Mouse (Mus musculus) R1 (cell line): ENCODE measurements around the gene Slc22a4.
A peak's percentile ranks its signal among the peaks of the same experiment; 100 is the strongest.
"Not testable (repeated sequence)": the region's sequence is repeated elsewhere in the genome, so short reads cannot be mapped to it uniquely, and the experiment has no call there.

Experiments used
- DNase-seq: peaks from one replicate; pipeline ENCODE4 v3.0.0-alpha.2; 2018; ENCODE audit warnings: low read depth, low spot score

Slc22a4 gene

DNA sequence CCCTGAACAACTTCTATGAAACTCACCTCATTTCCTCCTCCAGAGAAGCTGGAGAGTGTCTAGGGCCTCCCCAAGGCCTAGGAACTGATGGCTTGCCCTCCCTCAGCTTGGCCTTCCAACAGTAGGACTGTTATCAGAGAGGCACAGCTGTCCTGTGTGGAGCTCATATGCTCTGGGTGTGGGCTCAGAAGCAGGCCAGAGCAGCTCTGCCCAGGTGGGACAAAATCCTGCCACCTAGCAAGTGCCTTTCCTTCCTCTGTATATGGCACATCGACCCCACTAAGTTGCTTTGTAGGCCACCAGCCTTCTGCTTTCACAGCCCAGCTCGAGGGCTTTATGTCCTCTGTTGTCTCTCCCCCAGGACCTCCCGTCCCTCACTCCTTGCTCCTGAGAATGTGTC lies 23.2 kb downstream of the Slc22a4 start:
- no peak for DNase-seq

DNA sequence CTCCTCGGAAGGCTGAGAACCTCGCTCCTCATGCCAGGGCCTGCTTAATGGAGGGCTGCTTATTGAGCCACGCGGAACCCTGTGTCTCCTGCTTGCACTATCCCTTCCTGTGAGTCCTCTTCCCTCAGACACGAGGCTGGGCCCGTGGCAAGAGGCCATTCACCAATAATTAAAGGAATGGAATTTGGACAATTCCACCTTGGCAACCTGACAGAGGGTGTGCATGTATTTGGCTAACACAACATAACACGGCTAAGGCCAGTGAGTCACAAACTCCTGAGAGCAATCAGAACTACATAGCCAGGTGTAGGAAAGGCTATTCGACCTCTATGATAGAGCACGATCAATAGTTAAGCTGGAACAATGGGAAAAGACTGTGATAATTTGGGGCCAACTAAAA lies 23.7 kb downstream of the Slc22a4 start:
- no peak for DNase-seq

DNA sequence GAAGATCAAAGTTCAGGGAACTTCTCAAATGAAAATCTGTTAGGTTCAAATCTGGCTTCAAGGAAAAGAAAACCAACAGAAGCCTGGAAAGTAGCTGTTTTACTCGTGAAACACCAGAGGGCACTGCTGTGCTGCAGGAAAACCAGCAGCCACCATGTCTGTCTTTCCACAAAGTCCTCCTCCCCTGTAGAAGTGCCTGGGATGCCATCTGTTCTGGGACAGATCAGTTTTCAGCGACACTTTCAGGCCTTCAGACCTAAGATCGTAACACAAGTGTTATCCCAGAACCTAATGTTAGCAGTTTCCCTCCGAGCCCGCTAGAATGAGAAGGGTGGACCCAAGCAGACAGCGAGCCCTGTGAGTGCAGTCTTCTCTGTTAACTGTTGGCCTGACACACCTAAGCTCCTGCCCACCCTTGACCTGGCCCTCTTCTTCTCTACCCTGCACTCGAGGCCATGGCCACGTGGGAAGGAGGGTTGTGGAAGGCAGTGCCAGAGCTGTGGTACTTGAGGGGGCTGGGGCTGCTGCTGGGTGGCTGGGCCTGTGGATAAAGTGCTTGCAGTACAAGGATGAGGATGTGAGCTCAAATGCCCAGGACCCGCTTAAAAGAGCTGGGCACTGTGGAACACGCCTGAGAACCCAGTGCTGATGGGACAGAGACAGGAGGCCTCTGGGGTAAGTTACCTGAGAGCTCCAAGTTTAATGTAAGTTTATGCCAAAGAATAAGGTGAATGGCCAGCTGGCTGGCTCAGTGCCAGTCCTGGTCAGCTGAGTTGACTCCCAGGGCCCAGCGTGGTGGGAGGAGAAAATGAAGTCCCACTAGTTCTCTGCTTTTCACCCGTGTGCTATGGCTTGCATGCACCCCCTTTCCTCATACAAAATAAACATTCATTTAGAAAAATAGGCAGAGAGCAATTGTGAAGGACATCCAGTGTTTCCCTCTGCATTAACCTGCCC lies 24.9 kb downstream of the Slc22a4 start:
- peak; percentile 71 for DNase-seq

DNA sequence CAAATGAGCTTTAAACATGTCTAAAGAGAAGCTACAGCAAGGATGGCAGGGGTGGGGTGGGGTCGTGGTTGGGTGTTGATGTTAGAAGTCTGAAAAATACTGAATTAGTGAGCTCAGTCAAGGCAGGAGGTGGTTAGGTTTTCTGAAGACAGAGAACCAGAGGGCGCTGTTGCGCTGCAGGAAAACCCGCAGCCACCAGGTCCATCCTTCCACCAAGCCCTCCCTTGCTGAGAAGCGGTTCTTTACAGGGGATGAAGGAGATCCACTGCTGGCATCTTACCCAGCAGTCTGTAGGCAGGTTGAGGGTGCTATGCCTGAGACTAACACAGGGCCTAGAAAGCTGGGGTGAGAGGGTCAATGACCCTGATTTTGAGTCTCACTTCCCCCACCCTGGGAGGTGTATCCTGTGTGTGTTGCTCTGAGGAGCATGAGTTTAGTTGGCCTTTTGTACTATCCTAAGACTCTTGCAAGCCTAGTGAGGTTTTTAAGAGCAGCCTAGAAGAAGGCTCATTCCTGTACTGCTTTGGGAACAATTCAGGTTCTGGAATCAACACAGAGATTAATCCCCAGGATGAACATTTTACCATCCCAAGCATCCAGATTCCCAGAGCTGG lies 25.6 kb downstream of the Slc22a4 start:
- peak; percentile 46 for DNase-seq

DNA sequence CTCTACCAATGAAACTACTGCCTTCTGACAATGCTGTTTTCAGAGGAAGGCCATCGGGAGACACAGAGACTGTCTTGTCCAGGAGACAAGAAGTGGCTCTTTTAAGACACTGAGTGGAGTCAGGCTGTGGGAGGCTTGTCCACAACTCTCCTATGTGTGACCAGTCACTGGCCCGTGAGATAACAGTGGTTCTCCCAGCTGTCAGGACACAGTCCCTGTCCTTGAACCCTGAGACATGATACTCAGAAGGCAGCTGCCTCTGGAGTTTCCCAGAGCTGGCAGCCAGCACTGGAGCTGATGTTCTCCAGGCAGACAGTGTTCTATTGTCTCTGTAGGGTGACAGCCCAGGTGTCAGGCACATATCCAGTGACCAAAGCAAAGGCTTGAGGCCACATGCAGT lies 30.2 kb downstream of the Slc22a4 start:
- no peak for DNase-seq

DNA sequence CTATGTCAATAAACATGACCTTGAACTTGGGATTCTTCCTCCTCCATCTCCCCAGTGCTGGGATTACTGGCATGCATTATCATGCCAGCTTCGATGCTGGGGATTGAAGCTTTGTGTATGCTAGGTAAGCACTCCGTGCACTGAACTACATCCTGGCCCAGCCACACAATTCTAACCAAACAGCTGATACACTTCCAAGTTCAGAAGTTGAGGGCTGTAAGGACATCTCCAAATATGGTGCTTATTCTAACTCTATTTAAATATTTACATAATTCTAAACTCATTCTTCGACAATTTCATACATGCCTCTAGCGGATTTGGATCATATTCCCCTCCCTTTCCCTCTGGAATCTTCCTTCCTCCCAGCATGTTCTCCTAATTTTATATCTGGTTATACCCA lies 35.6 kb downstream of the Slc22a4 start:
- DNase-seq, result no peak

DNA sequence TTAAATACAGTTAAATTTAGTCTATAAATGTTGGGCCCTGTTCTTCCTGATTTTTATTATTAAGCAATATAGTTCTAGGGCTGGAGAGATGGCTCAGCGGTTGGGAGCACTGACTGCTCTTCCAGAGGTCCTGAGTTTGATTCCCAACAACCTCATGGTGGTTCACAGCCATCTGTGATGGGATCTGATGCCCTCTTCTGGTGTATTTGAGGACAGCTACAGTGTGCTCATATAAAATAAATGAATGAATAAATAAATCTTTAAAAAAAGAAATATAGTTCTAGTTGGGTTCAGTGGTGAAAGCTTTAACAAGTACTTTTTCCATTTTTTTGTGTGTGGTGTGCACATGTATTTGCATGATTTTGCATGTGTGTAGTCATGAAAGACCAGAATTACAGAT lies 38.7 kb downstream of the Slc22a4 start:
- DNase-seq, result peak; percentile 9

DNA sequence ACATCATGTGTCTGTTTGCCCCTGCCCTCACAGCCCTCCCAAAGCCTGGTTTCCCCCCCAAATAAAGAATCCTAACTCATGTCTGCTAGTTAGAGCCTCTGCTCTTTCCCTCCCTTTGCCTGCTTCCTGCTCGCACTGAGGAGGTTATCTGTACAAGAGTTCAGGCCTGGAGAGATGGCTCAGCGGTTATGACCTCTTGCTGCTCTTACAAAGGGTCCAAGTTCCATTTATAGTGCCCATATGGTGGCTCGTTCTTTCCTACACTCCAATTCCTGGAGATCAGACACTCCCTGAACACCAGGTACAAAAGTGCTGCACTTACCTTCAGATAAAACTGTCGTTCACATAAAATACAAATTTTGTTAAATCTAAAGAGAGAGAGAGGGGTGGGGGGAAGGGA lies 39.8 kb downstream of the Slc22a4 start:
- no peak for DNase-seq

DNA sequence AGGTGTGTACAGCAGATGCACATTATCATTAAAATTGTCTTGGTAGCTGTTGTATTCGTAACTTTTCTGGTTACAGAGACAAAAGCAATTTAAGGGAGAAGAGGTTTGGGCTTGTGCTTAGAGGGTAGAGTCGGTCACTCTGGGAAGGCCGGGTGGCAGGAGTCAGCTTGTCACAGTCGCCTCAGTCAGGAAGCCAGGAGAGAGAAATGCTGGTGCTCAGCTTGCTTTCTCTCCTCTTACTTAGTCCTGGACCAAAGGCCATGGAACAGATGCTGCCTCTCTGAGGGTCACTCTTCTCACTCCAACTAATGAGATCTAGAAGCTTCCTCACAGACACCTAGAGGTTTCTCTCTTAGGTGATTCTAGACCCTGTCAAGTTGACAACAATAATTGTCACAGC lies 46.5 kb downstream of the Slc22a4 start:
- no peak for DNase-seq

DNA sequence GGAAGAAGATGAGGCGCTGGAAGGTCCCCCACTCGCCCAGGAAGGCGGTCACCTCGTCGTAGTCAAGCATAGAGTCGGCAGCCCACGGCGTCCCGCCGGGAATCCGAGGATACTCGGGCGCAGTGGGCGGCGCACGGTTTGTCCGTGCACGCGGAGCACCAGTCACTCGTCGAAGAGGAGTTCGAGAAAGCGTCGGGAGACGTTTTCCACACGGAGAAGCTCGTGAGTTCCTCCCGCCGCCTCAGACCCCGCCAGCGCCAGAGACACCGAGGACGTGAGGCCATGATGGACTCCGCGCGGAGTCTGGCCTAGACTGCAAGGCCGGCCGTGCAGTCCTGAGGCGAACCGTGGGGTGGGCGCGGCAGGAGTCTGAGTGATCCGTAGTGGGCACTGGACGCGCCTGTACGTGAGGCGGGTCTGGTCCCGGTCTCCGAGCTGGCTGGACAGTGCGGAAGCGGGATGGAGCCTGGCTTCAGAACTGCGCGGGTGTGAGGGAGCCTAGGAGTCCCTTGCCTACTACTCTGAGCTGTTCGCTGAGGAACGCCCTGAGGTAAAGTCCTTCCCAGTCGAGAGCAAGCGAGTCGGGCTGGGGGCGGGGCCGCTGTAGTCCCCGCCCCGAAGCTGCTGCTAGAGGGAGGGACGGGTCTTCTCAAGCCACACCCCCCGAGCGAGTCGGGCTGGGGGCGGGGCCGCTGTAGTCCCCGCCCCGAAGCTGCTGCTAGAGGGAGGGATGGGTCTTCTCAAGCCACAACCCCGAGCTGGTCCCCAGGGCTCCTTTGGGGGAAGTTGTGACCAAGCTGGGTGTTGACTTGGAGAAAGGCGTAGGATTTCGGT lies 47.9 kb downstream of the Slc22a4 start, which contains the start of gene Slc22a21:
Gene Slc22a21, minus strand, starts transcription at position 545 of the 834 bp plus-strand sequence.
- peak; percentile 92 for DNase-seq

DNA sequence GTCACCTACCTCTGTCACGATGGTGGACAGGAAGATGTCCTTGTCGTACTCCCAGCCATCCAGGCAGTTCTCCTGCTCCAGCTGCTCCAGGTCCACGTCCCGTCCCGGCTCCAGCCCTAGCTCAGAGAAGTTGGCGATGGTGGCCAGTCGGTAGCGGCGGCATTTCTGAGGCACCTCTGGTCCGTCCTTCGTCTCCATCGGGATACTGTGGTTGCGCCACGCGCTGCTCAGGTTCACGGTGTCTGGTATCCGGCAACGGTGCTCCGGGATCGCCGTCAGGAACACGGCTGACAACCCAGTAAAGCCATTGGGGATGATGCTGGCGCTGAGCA lies 48.5 kb downstream of the Slc22a4 start:
- not testable (repeated sequence) for DNase-seq

DNA sequence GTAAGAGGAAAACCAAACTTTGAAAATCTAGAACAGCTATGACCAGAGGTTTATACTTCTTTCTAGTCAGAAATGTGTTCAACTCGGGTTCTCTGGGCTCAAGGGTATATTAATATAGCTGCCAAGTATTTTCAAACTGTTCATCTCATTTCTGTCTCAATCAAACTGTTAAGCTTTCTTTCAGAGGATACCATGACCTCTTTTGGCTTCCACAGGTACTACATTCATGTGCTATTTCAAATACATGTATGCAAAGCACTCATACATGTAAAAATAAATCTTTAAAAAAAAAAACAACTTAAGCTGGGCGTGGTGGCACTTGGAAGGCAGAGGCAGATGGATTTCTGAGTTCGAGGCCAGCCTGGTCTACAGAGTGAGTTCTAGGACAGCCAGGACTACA lies 50.2 kb downstream of the Slc22a4 start:
- DNase-seq, result no peak

DNA sequence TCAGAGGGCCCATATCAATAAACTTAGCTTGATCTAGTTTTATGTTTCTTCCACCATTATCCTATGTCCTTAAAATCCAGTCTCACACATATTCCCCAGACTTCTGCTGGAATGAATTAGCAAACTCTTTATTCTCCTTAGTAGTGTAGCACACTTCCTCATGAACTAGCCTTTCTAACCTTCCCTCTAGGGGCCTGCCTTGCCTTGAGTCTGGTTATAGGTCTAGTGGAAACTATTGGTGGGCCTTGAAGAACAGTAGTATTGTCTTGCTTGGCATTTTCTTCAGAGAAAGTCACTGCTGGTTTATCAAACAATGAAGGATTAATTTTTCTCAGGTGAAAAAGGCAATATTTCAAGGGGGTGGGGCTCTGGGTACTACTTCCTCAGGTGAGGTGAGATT lies 52.3 kb downstream of the Slc22a4 start:
- DNase-seq, result no peak

DNA sequence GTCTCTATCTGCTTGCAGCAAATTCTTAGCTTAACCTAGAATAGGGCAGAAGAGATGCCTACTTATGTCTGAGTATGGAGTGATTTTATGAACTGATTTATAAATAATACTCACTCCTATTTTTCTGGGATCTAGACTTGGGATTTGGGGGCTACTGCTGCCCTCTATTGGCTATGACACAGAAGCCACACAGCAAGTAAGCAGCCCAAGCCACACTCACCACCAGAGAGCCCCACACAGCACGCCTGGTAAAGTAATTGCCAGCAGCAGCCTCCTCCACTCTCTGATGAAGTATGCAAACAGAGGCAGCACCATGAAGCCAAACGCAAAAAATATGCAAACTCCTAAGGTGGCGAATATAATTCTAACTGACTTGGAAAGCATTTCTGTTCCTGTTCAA lies 68.9 kb downstream of the Slc22a4 start:
- peak; percentile 23 for DNase-seq

DNA sequence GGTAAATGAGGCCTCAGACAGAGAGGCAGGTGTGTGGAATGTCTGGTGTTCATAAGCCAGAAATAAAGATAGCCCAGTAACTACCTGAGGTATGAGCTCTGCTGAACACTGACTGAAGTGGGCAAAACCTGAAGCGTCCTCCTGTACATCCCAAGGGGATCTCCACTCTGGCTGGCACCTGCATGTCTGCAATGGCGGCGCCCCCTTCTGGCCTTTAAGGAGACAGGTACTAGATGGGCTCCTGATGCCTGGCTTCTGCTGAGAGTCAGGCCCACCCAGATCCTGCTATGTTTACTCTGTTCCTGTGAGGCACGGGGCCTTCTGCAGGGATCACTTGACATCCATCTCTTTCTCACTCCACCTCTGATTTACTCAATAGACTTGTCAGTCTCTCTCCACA lies 69.7 kb downstream of the Slc22a4 start:
- peak; percentile 57 for DNase-seq

DNA sequence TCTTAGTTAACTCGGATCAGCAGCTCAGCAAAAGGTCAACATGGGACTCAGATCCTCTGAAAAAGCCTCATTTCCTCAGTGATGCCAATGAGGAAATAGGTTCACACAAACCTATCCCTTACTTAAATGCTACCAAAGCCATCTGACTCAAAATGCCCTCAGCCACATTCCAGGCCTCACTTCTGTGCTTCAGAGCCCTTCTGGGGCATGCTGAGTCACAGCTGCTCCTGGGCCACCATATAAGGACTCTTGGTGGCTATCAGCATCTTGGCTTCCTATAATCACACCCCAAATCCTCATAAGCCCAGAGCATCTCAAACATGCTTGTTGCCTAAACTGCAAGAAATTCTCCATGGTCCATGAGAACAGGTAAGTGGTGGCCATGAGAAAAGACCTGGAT lies 71.3 kb downstream of the Slc22a4 start:
- no peak for DNase-seq

DNA sequence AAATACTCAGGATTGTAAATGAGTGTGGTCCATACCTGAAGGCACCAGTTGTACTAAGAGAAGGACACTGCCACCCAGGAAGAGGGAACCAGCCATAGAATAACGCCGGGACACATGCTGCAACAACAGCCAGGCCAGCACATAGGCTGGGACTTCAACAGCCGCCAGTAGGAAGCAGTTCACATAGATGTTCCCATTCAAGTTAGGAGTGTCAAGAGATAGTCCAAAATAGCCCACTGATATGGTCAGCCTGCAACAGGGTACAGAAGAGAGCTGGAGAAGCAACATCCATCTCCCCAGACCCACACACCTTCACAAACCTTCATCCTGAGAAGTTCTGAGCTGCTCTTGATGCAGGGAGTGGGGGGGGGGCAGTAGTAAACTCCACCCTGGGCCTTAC lies 73.2 kb downstream of the Slc22a4 start:
- no peak for DNase-seq

DNA sequence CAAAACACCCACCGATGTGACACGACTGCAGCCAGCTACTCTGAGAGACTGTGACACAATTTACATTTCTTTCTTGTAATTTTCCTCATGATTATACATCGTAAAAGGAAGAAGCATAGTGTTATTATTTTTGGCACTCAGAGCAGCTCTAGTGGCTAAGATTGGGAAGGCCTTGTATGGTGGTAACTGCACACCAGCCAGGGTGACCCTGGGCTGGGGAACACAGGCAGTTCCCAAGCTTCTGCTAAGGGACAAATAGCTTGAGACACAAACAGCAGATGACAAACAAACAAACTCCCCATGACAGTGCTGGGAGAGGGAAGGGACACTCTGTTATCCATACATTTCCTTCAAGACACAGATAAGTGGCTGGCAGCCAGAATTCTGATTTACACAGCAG lies 77.8 kb downstream of the Slc22a4 start:
- not testable (repeated sequence) for DNase-seq
